Mouse (Mus musculus) urinary bladder, postnatal 4 days (tissue): Measurements from ENCODE around the gene Cntn4.

Experiments used
- DNase-seq, 2 experiments: peaks; one replicate each; pipeline ENCODE4 v3.0.0; 2021 to 2022; ENCODE audit warnings: low spot score in 2 of 2

Gene Cntn4

DNA sequence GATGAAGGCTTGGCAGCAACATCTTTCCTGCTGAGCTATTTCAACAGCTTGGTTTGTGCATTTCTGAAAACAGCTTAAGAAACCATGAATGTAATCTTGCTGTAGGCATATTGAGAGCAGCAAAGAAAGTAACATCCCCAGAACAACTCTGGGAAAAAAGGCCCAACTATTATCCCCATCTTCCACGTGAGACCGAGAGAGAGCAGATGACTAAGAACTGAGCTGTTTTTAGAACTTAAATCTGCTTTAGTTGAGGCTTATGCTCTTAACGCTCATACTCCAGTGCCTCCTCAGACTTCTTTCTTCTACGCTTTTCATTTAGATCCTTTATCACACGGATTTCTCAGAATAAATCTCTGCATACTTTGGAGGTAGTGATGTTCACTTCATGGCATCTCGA, 784.9 kb downstream of the Cntn4 start:
- no peak for DNase-seq

DNA sequence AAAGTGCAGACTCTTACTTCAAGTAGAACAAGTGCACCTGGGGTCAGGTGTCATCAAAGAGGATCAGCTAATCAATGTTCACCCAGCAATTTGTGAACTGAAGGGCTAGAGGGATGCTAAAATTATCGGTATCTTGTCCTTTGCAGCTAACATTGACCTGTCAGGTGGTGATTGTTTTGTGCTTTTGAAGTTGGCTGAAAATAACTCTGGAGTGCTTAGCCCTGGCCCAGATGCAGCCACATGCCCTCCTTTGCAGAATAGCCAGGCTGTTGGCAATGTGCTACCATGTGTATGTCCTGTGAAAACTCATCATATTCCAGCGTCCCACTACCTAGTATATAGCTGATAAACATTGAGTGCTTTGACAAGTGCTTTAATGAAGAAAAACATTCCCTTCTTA, 786.4 kb downstream of the Cntn4 start:
- no peak for DNase-seq

DNA sequence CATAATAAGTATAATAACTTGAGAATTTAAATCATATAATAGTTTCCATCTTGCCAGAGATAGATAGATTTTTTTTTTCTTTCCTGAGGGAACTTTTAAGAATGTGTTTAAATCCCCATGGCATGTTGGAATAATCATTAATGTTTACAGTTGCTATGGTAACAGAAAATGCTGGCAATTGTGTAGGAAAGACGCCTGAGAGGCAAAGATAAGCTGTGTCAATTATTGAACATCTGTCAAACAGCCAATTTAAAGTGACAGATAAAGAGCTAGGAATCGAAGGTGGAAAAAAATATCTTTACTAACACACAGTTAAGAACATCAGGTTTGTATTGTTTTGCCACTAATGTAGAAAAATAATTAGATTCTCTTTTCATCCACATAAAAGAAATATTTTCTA, 788.3 kb downstream of the Cntn4 start:
- DNase-seq, result no peak

DNA sequence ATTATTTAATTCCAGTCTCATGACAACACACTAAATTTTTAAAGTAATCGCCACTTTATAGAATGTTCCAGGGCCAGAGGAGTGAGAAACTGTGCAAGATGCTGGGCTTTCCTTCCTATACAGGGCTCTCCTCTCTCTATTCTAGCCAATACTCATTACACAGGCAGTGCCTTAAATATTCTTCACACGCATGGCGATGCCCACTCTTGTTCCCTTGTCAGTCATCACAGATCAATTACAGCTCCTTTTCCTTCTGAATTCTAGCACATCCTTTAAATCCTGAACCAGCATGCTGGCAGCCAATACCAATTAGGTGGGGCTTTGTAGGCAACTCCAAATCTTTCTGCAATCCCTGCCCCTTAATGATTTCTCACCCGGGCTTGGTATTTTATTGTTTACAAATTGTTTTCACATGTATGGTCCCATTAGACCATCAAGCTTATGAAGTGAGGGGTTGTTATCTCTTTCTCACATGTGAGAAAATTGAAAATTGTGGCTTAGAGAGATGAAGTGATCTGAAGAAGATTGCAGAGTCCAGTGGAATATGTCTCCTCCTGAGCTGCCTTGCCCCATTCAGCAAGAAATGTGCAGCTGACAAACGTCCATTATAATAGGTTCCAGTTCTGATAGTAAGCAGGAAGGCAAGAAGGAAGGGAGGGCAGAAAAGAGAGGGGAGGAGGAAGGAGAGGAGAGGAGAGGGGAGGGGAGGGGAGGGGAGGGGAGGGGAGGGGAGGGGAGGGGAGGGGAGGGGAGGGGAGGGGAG, 789.0 kb downstream of the Cntn4 start:
- DNase-seq, result no peak

DNA sequence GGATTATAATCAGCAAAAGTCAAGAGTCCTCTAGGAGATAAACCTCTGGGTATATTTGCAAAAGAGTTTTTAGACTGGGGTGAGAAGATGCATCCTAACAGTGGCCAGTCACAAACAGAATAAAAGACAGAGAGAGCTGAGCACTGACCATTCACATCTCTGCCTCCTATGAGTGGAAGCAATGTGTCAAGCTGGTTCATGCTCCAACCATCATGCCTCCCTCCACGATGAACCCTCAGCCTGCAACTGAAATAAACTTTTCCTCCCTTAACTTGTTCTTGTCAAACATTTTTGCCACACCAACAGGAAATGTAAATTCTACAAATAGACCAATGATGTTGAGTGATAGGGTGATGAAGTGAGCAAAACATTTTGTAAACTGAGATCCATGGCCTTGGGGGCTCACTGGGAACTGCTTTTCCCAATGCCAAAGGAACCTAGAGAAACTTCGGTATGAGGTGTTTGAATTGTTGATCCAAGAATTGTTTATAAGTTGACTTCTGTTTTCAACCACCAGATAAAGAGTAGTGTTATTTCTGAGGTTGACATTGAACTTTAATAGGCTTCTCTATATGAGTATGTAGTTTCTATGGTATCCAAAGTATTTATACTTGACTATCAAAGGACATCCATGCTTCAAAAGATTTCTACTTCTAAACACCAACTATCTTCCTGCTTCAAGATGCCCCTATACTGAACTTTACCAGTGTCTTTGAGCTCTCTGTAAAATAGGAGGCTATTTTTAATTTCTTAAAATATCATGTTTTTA, 794.6 kb downstream of the Cntn4 start:
- no peak for DNase-seq

DNA sequence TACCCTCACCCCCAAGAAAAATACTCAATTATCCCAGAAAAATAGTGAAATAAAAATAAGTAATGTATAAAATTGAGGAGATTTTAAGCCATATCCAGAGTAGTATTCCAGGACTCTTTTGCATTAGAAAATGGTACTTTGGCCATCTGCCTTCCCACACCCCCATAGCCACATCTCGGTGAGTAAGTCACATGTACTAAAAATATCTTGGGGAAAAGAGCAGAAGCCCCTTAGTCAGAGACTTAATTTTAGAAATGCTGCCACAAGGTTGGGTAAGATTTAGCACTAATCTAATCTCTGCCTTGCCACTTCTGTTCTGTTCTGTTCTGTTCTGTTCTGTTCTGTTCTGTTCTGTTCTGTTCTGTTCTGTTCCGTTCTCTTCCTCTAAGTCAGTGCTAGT, 796.4 kb downstream of the Cntn4 start:
- no peak for DNase-seq

DNA sequence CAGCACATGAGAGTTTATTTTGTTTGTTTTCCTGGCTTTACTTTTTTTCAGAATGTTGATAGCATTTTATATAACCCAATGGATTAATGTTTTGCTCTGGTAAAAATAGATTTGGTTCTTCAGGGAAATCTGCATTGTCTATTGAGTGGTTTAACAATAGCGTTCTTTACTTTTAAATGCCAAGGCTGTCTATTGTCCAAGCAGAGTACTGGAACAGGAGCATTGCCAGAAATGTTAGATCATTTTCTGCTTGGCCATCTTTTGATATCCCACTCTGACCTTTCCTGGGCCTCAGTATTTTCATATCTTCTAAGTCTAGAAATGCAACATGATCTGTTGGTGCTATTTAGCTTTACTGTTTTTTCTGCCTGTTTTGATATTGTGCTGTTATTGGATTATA, 804.1 kb downstream of the Cntn4 start:
- no peak for DNase-seq

DNA sequence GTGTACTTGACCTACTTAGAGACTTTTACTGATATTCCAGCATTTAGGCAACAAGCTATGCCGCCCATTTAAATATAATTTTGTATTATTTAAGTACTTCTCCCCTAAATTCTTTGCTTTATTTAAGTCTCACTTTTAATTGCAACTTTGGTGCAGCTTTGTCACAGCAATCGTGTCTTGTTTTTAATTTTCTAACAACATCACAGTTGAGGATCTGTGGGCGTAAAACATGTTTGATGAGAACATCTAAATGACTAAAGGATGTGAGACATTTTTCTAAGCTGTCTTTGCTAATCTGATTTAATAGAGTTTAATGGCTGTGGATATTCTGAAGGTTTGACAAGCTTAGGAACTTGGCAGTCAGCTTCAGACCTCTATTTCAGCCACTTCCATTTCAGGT, 818.8 kb downstream of the Cntn4 start:
- no peak for DNase-seq

DNA sequence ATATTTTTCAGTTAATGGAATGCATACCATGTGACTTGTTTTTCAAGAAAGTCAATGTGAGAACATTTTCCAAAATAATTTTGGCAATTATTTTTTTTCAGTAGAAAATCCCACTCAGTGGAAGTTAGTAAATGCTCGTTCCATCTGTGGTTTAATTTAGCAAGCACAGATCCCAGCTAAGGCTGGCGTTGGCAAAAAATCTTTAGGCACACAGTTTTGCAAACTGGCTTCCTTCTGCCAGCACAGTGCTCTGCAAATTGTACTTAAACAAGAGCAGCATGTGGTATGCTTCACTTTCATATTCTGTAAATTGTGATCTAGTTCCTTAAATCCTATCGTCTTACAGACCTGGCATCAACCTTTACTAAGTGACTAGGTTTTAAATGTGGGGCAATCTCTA, 821.7 kb downstream of the Cntn4 start:
- DNase-seq, result no peak

DNA sequence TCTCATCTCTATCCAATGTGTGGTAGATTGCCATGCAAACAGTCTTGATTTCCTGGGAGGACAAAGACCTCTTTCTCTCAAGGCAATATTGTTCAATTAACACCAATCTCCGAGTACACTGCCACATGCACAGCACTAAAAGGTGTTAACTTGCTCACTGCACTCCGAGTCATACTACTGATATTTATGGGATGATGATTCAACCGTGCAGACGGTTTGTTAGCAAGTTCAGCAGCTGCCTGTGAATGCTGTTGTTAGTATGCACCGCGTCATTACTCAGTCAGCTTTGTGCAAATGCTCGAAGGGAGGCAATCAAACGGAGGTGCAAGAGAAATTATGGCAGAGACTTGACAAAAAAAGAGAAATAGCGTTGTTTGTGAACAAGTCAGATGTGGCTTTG, 826.5 kb downstream of the Cntn4 start:
- DNase-seq, result no peak

DNA sequence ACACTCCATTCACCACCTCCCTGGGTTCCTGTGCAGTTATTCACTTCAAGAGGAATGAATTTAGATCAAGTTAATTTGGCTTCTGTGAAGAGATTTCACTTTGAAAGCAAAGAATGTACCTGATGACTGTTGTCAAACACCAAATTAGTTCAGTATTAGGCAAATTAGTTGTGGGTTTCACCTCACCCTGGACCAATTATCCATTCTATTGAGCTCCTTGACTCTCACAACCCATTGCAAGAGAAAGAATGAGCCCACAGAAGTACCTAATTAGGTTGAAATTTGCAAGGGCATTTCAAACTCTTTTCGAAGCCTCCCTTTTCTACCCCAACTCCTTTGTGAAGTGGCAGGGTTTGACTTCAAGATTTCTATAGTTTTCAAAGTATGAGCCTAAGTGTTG, 842.9 kb downstream of the Cntn4 start:
- no peak for DNase-seq

DNA sequence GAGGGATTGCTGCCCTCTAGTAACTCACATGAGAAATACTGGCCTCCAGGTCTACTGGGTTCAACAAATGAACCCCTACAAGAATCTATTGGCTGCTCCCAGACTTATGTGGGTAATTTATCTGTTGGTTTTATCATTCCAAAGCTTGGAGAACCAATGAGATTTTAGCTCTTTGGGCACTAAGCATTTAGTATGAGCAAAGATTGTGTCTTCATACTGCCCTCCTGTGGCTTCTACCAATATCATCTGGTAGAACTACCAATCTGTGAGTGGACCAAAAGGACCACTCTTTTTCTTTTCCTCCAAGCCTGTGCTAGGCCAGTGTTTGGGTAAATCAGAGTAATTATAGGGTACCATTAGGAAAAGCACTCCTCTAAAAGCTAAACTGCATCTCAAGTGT, 866.0 kb downstream of the Cntn4 start:
- no peak for DNase-seq

DNA sequence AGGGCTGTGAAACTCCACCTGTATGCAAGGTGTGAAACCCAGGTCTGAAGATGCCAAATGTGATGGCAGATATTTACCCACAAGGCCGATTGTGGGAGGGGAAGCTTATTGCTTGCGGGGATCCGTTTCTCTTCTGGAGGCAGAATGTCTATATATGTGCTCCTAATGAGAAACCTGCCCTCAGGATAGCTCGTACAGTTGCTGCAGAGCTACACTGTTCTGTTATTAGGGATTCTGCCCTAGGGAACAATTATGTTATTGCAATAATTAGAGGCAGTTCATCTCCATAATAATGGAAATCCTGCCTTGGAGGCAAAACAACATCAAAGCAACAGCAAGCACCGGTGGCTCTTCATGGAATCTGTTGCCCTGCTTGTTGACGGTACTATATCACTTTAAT, 884.2 kb downstream of the Cntn4 start:
- no peak for DNase-seq

DNA sequence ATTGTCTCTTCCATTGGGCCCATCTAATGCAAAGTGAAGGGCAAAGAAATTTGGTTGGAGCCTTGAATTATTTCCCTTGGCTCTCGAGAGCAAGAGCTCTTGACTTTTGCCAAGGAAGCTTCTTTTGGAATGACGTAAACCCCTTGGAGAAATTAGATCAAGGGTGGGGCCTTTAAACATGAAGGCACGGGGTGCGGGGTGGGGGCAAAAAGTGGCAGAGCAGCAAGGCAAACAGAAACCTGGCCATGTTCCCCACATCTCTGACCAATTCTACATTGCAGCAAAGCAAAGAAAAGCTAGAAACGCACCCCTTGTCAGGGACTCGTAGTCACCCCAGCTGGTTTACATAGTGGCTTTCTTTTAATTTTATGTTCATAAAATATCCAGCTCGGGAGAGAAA, 887.9 kb downstream of the Cntn4 start:
- no peak for DNase-seq

DNA sequence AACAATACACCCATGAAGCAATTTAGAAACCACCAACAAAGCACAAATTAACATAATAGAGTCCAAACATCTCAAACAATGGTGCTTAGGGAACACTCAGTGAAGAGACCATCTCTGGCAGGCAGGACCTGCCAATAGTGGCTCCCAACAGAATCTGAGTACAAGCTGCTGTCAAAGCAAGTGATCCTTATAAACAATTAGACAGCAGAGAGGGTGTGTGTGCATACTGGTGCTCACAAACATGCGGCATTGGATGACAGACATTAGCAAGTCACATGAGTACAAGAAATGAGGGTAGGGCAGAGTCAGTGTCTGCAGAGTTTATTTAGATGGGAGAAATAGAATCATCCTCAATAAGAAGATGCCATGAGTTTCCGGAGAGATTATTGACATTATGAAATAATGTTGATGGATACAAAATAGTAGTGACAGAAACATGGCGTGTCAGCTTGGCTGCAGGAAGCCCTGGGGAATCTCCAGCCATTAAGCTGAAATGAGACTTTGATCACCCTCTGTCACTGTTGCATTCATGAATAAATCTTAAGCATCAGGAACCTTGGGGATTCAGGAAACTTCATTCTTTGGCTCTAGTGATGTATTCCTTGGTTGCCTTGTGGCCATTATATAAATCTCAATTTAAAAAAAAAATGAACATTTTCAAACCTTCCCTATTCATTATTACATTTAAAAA, 888.5 kb downstream of the Cntn4 start:
- DNase-seq, result no peak

DNA sequence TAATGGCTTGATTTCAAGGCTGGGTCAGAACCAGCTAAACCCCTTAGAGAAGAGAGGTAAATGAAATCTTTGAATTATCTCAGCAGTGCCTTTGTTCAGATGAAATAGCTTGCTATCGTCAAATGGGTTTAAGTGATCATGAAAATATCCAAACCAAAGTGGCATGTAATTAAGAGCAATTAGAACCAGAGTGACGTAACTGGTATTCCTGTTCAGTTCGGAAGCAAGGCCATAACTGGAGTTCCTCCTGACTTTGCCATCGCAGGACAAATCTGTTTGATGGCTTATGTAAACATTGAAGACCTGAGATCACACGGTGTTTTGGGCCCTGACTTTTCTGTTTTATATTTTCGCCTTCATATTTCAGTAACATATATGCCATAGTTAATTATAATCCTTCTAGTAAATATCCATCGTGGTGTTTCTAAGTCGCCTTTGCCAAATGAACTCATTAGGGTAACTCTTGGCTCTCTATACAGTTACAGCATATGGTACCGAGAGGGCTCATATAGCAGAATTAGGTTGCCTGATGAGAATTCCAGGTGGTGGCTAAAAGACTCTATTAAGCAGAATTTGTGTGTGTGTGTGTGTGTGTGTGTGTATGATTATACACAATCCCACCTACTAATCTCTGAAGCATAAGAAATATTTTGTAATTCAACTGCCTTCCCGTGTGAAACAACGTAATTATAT, 889.6 kb downstream of the Cntn4 start:
- DNase-seq, result no peak

DNA sequence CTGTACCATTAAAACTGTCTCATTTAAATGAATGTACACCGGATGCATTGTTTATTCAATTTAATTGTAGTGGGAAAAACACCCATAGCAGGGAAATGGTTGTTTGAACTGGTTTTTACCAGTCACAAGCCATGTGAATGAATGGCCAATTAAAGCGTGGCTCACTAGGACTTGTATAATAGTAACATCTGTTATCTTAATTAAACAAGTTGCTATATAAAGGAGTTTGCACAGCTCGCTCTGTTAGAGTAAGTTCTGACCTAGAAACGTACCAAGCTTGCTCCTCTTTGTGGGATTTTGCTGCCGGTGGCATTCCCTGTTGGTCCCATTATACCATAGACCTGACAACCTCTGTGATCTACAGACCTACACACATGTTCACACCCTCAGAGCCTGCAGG, 902.7 kb downstream of the Cntn4 start:
- no peak for DNase-seq

DNA sequence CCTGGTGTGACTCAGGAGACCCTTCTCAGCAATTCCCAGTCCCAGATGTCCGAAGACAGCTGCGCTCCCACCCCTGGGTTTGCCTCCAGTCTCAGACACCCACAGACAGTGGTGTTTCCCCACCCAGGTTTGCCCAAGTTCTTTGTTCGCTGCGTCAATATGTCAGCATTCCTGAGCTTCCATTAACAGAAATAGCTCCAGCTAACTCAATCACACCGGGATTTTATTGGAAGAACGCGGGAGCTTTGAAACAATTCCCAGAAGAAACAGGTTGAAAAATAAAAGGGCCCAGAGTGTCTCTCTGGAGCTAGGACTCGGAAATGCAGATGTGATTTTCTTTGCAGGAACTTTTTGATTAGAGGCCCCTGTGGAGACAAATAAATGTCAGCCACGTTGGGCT, 916.3 kb downstream of the Cntn4 start:
- DNase-seq, result no peak

DNA sequence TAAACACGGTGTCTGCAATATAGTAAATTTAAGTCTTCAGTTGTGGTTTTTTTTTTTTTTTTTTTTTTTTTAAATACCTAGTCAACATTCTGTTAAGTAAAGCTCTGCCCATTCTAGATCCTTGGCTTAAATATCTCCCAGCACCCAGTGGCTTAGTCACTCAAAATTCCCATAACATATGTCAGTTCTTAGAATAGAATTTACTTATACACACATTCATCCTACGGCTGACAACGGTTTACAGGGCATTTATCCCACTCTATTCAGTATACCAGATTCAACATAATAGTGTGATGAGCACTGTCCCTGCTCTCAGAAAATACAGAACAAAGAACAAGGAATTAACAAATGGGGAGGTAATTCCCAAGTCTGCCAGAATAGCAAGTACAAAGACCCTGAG, 939.6 kb downstream of the Cntn4 start:
- no peak for DNase-seq

DNA sequence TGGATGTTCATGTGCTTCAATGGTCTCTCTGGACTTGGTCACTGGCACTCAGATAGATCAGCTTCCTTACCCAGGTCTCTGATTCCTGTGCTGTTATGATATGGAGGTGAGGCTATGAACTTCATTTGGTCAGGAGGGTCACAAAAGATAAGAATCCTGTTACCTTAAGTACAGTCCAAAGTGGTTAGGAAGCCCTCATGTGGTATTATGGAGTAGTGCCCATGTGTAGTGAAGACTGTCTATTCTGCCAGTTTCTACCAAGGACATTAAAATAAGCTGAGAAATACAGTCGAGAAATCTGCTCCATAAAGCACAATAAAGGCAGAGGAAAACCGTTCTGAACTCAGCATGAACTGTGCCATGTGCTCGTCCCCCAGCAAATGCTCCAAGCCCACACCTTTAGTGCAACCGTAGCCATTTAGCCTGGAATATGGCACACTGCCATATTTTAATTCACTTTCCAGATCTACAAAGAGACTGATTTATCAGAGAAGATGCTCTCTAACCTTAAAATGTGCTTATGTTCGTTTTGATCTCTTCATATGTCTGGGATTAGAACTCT, 943.8 kb downstream of the Cntn4 start:
- no peak for DNase-seq

DNA sequence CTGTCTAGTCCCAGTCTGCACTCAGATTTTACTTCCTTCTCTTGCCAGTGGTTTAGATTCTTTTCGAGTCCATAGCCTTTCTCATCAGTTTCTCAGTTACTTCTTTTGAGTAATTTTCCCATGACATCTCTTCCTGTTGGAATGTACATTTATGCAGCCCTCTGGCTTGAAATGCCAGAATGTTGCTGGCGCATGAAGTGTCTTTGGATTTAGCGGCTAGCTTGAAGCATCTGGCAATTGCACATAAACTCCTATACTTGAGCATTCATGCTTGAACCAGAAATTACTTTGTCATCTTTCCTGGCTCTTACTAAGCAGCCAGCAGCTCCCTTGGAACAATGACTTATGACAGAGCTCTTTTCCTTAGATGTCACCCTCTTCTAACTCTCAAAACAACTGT, 965.6 kb downstream of the Cntn4 start:
- DNase-seq, result no peak
